Mouse (Mus musculus) neural tube, embryonic 13.5 days (tissue): ENCODE measurements around the gene Clpx. TPM values are rescaled to one million over a fixed set of nuclear protein-coding genes. Genes with fewer than 3 reads are reported as not detected.
"Not testable (repeated sequence)": the region's sequence is repeated elsewhere in the genome, so short reads cannot be mapped to it uniquely, and the experiment has no call there.

Experiments
- ATAC-seq: fragments of 200-750 bp; cut with Nextera tagmentation; 2 replicates; pipeline ENCODE4 v1.8.0; 2017; ENCODE audit warnings: low read depth, mild to moderate bottlenecking, moderate TSS enrichment, moderate library complexity
- H3K27ac ChIP-seq: fragments of 300-500 bp; sonication (generic); replicated peaks from 2 replicates; pipeline ENCODE4 v1.5.1; 2015; ENCODE audit warnings: moderate library complexity, mild to moderate bottlenecking, inconsistent platforms
- H3K27me3 ChIP-seq: fragments of 300-500 bp; sonication (generic); 2 replicates; pipeline ENCODE4 v1.6.1; 2015; ENCODE audit warnings: mild to moderate bottlenecking, inconsistent platforms
- H3K36me3 ChIP-seq: fragments of 300-500 bp; sonication (generic); 2 replicates; pipeline ENCODE4 v1.6.1; 2015; ENCODE audit warnings: mild to moderate bottlenecking, inconsistent platforms
- H3K4me1 ChIP-seq: fragments of 300-500 bp; sonication (generic); replicated peaks from 2 replicates; pipeline ENCODE4 v1.6.1; 2015; ENCODE audit warnings: inconsistent platforms
- H3K4me2 ChIP-seq: fragments of 300-500 bp; sonication (generic); 2 replicates; pipeline ENCODE4 v1.6.1; 2015; ENCODE audit warnings: inconsistent platforms, mild to moderate bottlenecking, moderate library complexity
- H3K4me3 ChIP-seq: fragments of 300-500 bp; sonication (generic); 2 replicates; pipeline ENCODE4 v1.5.1; 2015; ENCODE audit warnings: mild to moderate bottlenecking, inconsistent platforms
- H3K9ac ChIP-seq: fragments of 300-500 bp; sonication (generic); 2 replicates; pipeline ENCODE4 v1.6.1; 2015; ENCODE audit warnings: moderate library complexity, mild to moderate bottlenecking, inconsistent platforms
- H3K9me3 ChIP-seq: fragments of 300-500 bp; sonication (generic); 2 replicates; pipeline ENCODE4 v1.6.1; 2016; ENCODE audit warnings: inconsistent platforms
- WGBS: fragments of 180-500 bp; shearing (Covaris S2); methylation state at CpG from one replicate; pipeline ENCODE4 v1.1.7; 2015; 5-methylcytosine and 5-hydroxymethylcytosine counted together
- polyA plus RNA-seq: library from polyadenylated mRNA; unstranded; fragments of >200 nt; fragmentation: Nextera tagmentation; extraction: Ambion mirVana; gene quantifications from 2 replicates; pipeline ENCODE4 v1.2.1, GENCODE M21; 2015

Clpx gene
- polyA plus RNA-seq, 1 experiment from 2014 or later, result 43.6 TPM

- H3K4me2 ChIP-seq, result no peak overlapping the region
- no peak overlapping the region for H3K9ac ChIP-seq
- no peaks in the 10 kb centered on the region for H3K27me3 ChIP-seq
- no peaks in the 10 kb centered on the region for H3K9me3 ChIP-seq
- H3K36me3 ChIP-seq, result peaks cover 81% of the 10 kb centered on the region
- no peak for ATAC-seq
- no peaks in the 10 kb centered on the region for H3K4me1 ChIP-seq
- WGBS, result 87% methylated on average over 11 of the region's 11 CpGs
- H3K4me3 ChIP-seq, result no peak overlapping the region
- no peak overlapping the region for H3K27ac ChIP-seq
Observed at GRCm38 (mm10) chr9:65322255-65322900, 28.3 kb downstream of the Clpx start.

DNA sequence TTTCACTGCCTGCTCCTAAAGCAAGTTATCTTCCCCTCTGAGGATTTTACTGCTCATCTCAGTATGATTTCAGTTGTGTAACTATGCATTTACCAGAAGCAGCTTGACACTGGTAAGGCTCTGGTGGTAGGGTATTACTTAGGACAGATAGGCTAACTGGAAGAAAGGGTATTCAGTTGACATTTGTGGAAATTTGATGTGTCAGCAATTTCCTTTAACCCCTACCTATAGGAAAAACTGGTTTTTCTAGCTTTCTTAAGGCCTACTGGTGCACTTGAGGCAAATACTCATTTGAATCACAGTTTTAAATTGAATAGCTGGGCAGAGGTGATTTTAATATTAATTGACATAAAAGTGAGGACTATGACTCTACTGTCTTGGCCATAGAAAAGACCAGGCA is 31.9 kb downstream of the Clpx start:
- ATAC-seq, result no peak
- H3K36me3 ChIP-seq, result peaks cover 89% of the 10 kb centered on the region
- H3K27ac ChIP-seq, result no peak overlapping the region
- no peak overlapping the region for H3K4me3 ChIP-seq
- no peaks in the 10 kb centered on the region for H3K4me1 ChIP-seq
- H3K9me3 ChIP-seq, result no peaks in the 10 kb centered on the region
- no peak overlapping the region for H3K4me2 ChIP-seq
- no peak overlapping the region for H3K9ac ChIP-seq
- H3K27me3 ChIP-seq, result no peaks in the 10 kb centered on the region

DNA sequence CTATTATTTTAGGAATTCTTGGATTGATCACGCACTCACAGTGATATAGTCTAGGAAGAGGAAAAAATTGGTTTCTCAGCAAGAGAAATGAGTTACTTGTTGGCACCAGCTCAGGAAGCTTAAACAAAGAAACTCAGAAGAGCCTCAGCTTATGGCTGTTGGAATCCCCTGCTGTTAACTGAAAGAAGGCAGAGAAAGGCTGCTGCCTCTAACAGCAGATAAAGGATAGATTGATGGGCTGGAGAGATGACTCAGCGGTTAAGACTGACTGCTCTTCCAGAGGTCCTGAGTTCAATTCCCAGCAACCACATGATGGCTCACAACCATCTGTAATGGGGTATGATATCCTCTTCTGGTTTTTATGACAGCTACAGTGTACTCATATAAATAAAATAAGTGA is 33.3 kb downstream of the Clpx start:
- H3K4me1 ChIP-seq, result no peaks in the 10 kb centered on the region
- H3K27me3 ChIP-seq, result no peaks in the 10 kb centered on the region
- ATAC-seq, result no peak
- 92% methylated on average over 2 of the region's 2 CpGs for WGBS
- H3K36me3 ChIP-seq, result peaks cover 84% of the 10 kb centered on the region
- no peaks in the 10 kb centered on the region for H3K9me3 ChIP-seq
- no peak overlapping the region for H3K9ac ChIP-seq
- no peak overlapping the region for H3K4me3 ChIP-seq
- no peak overlapping the region for H3K27ac ChIP-seq
- no peak overlapping the region for H3K4me2 ChIP-seq

DNA sequence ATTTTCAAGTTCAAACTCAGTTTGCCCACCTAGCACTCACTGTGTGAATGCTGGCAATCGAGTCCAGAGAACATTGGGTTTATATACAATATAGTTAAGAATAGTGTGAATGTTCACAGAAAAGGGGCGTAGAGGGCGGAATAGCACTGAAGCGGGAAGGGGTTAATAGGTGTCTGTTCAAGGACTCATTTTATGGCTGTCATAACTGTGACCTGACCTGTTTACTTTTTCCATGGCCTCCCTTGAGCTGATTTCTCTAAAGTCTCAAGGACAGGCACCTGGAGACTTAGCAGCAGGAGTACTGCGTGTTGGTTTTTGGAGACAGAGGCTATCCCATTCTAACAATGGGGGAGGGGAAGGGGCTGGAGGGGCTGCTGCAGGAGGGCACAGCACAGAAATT is 39.9 kb downstream of the Clpx start:
- Histone ChIP-seq H3K27me3 (no peaks in the 10 kb centered on the region), H3K36me3 (peaks cover 23% of the 10 kb centered on the region), H3K27ac (no peak overlapping the region), H3K4me3 (no peak overlapping the region), H3K4me1 (no peaks in the 10 kb centered on the region), H3K4me2 (no peak overlapping the region), H3K9me3 (no peaks in the 10 kb centered on the region), H3K9ac (no peak overlapping the region)
- ATAC-seq, result no peak
- 89% methylated on average over 5 of the region's 5 CpGs for WGBS

- H3K27me3 ChIP-seq, result no peaks in the 10 kb centered on the region; the same call in 1 of the 2 replicates
- no peak overlapping the region for H3K4me3 ChIP-seq
- H3K9me3 ChIP-seq, result no peaks in the 10 kb centered on the region
- no peaks in the 10 kb centered on the region for H3K36me3 ChIP-seq
- H3K4me1 ChIP-seq, result no peaks in the 10 kb centered on the region
- no peak overlapping the region for H3K27ac ChIP-seq
- ATAC-seq, result no peak
- H3K9ac ChIP-seq, result no peak overlapping the region
- no peak overlapping the region for H3K4me2 ChIP-seq
- WGBS, result 90% methylated on average over 4 of the region's 4 CpGs
Observed at GRCm38 (mm10) chr9:65339146-65339545, 45.1 kb downstream of the Clpx start.

GRCm38 (mm10) chr9:65340414-65340813 is 46.4 kb downstream of the Clpx start:
- H3K4me1 ChIP-seq, result peaks cover 5% of the 10 kb centered on the region; the same call in 1 of the 2 replicates
- no peak overlapping the region for H3K9ac ChIP-seq
- 85% methylated on average over 2 of the region's 2 CpGs for WGBS
- no peak overlapping the region for H3K4me3 ChIP-seq
- H3K27ac ChIP-seq, result no peak overlapping the region
- no peaks in the 10 kb centered on the region for H3K36me3 ChIP-seq
- no peaks in the 10 kb centered on the region; the same call in 1 of the 2 replicates for H3K27me3 ChIP-seq
- H3K9me3 ChIP-seq, result no peaks in the 10 kb centered on the region
- H3K4me2 ChIP-seq, result no peak overlapping the region
- no peak for ATAC-seq

DNA sequence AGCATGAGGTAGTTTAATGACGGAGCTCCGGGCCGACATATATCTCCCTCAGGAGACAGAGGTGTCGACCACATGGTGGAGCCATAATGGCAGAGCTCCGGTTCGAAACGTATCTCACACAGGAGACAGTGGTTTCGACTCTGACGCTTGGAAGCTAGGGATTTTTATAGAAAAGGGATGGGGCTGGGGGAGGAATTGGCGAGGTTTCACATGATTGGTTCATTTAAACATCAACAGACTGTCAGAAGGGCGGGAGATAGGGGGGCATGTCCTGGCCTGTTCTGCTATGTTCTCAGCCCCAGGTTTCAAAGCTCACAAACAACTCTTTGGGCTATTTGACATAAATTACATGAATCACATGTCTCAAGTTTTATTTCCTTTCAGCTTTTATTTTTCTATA is 51.4 kb downstream of the Clpx start:
- peak; percentile 32; the same call in 1 of the 2 replicates for ATAC-seq
- Histone ChIP-seq H3K4me2 (peak overlapping the region; percentile 97), H3K9ac (peak overlapping the region; percentile 64), H3K4me3 (peak overlapping the region; percentile 100), H3K27ac (peak overlapping the region; percentile 96), H3K4me1 (peaks cover 33% of the 10 kb centered on the region)
- not testable (repeated sequence) for H3K27me3 ChIP-seq, H3K36me3 ChIP-seq, H3K9me3 ChIP-seq
- 52% methylated on average over 11 of the region's 11 CpGs for WGBS

GRCm38 (mm10) chr9:65345854-65346475 is 51.9 kb downstream of the Clpx start, which contains the start of gene Pdcd7:
Gene Pdcd7, plus strand, starts transcription at chr9:65346104.
- H3K9ac ChIP-seq, result peak within 1 kb of the TSS; percentile 96
- no peaks in the 10 kb centered on the region; the same call in 1 of the 2 replicates for H3K27me3 ChIP-seq
- no peaks in the 10 kb centered on the region for H3K36me3 ChIP-seq
- 1% methylated on average over 54 of the region's 59 CpGs for WGBS
- peak within 1 kb of the TSS; percentile 96 for H3K27ac ChIP-seq
- peaks cover 33% of the 10 kb centered on the region for H3K4me1 ChIP-seq
- H3K9me3 ChIP-seq, result no peaks in the 10 kb centered on the region
- peak within 1 kb of the TSS; percentile 100 for H3K4me3 ChIP-seq
- H3K4me2 ChIP-seq, result peak within 1 kb of the TSS; percentile 97
- peak; percentile 98 for ATAC-seq

- peak overlapping the region; percentile 97 for H3K4me2 ChIP-seq
- peak overlapping the region; percentile 96 for H3K9ac ChIP-seq
- under 1% methylated on average over 77 of the region's 77 CpGs for WGBS
- H3K4me1 ChIP-seq, result peaks cover 33% of the 10 kb centered on the region
- peak overlapping the region; percentile 96 for H3K27ac ChIP-seq
- H3K9me3 ChIP-seq, result no peaks in the 10 kb centered on the region
- H3K36me3 ChIP-seq, result no peaks in the 10 kb centered on the region
- H3K27me3 ChIP-seq, result no peaks in the 10 kb centered on the region; the same call in 1 of the 2 replicates
- ATAC-seq, result peak; percentile 60
- H3K4me3 ChIP-seq, result peak overlapping the region; percentile 100
Observed at GRCm38 (mm10) chr9:65346476-65347111, 52.5 kb downstream of the Clpx start.

DNA sequence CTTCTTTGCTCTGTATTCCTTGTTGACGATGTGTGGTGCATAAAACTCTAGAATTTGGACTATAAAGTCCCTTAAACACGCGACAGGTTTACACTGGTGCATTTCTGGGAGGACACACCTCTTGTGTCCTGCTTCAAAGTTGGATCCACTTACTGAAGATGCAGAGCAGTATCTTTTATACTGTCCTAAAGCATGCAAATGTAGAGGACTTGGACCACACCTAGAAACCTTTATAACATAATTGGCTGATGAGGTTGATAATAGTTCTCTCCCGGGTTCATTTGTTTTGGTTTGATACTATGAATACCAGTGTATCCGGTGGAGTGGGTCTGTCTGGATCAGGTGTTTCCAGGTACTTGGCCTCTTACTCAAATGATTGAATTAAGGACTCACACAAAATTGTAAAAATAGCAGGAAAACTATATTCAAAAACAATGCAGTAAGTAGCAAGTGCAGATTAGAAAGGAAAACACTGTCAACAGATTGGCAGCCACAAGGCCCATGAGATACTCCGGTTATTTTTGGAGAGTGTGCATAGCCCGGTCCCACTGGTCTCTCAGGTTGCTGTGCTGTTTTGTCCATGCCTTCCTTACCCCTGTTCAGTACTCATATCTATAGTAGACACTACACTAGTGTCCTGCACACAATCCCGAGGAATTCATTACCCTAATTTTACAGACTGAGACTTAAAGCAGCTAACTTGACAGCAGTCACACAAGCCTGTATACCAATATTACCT is 53.2 kb downstream of the Clpx start:
- no peak for ATAC-seq
- Histone ChIP-seq H3K27ac (no peak overlapping the region), H3K4me2 (peak overlapping the region; percentile 97), H3K4me3 (peak overlapping the region; percentile 100), H3K9ac (peak overlapping the region; percentile 96), H3K36me3 (no peaks in the 10 kb centered on the region), H3K4me1 (peaks cover 33% of the 10 kb centered on the region), H3K9me3 (no peaks in the 10 kb centered on the region), H3K27me3 (no peaks in the 10 kb centered on the region; the same call in 1 of the 2 replicates)
- WGBS, result 47% methylated on average over 8 of the region's 8 CpGs

DNA sequence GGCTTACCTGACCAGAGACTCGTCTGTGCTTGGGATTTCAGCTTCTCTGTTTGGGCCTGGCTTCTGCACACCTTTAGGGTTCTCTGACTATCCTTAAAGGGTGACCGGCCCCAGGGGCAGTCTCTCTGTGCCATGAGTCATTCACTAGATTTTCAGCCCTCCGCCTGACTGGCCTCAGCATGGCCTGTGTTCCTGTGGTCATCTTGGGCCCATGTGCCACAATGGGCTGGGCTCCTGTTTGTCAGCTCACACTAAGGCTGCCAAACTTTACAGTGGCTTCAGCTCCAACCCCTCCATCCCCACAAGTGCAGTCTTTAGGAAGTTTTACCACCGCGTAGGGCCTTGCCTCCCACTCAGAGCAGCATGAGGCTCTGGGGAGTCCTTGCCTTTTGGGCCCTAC is 59.2 kb downstream of the Clpx start:
- Histone ChIP-seq H3K9me3 (no peaks in the 10 kb centered on the region), H3K36me3 (peaks cover 43% of the 10 kb centered on the region), H3K4me1 (peaks cover 10% of the 10 kb centered on the region), H3K4me3 (no peak overlapping the region), H3K27me3 (no peaks in the 10 kb centered on the region), H3K4me2 (no peak overlapping the region), H3K9ac (0 out of 2 replicates have a peak overlapping the region, but pooled peaks have one; percentile 26), H3K27ac (no peak overlapping the region)
- ATAC-seq, result no peak
- 91% methylated on average over 5 of the region's 5 CpGs for WGBS

- Histone ChIP-seq H3K4me1 (no peaks in the 10 kb centered on the region), H3K36me3 (peaks cover 74% of the 10 kb centered on the region), H3K9me3 (no peaks in the 10 kb centered on the region), H3K4me2 (no peak overlapping the region), H3K9ac (no peak overlapping the region), H3K27ac (no peak overlapping the region), H3K27me3 (no peaks in the 10 kb centered on the region), H3K4me3 (no peak overlapping the region)
- 86% methylated on average over 7 of the region's 7 CpGs for WGBS
- ATAC-seq, result no peak
Observed at GRCm38 (mm10) chr9:65356561-65356960, 62.5 kb downstream of the Clpx start.
